Mouse (Mus musculus) midbrain, embryonic 16.5 days (tissue): Measurements from ENCODE around the gene Xrcc5. TPM values are rescaled to one million over a fixed set of nuclear protein-coding genes. Genes with fewer than 3 reads are reported as not detected.

Experiments
- ATAC-seq: fragments of 200-750 bp; cut with Nextera tagmentation; 2 replicates; pipeline ENCODE4 v1.8.0; 2017; ENCODE audit warnings: moderate TSS enrichment
- H3K27ac ChIP-seq: fragments of 300-500 bp; sonication (generic); 2 replicates; pipeline ENCODE4 v1.5.1; 2014; ENCODE audit warnings: mild to moderate bottlenecking, low read length, mixed read lengths
- H3K27me3 ChIP-seq: fragments of 300-500 bp; sonication (generic); 2 replicates; pipeline ENCODE4 v1.6.1; 2014; ENCODE audit warnings: low read depth, low read length, mixed read lengths; ENCODE audit not compliant: control insufficient read depth, insufficient read depth
- H3K36me3 ChIP-seq: fragments of 300-500 bp; sonication (generic); 2 replicates; pipeline ENCODE4 v1.6.1; 2014; ENCODE audit warnings: mild to moderate bottlenecking, low read length, moderate library complexity, mixed read lengths; ENCODE audit not compliant: control insufficient read depth, insufficient read depth
- H3K4me1 ChIP-seq: fragments of 300-500 bp; sonication (generic); 2 replicates; pipeline ENCODE4 v1.6.1; 2014; ENCODE audit warnings: mild to moderate bottlenecking, low read length, mixed read lengths; ENCODE audit not compliant: control insufficient read depth, insufficient read depth
- H3K4me2 ChIP-seq: fragments of 300-500 bp; sonication (generic); 2 replicates; pipeline ENCODE4 v1.6.1; 2014; ENCODE audit warnings: mild to moderate bottlenecking, low read length, mixed read lengths
- H3K4me3 ChIP-seq: fragments of 300-500 bp; sonication (generic); 2 replicates; pipeline ENCODE4 v1.5.1; 2014; ENCODE audit warnings: low read depth, mild to moderate bottlenecking, low read length, moderate library complexity, mixed read lengths
- H3K9ac ChIP-seq: fragments of 300-500 bp; sonication (generic); 2 replicates; pipeline ENCODE4 v1.6.1; 2014; ENCODE audit warnings: low read depth, low read length, mixed read lengths
- H3K9me3 ChIP-seq: fragments of 300-500 bp; sonication (generic); replicated peaks from 2 replicates; pipeline ENCODE4 v1.6.1; 2014; ENCODE audit warnings: mild to moderate bottlenecking, low read length, mixed read lengths; ENCODE audit not compliant: control insufficient read depth, poor library complexity, severe bottlenecking
- WGBS: fragments of 180-500 bp; shearing (Covaris S2); extraction: QIAGEN DNeasy Blood & Tissue Kit; methylation state at CpG from one replicate; pipeline ENCODE4 v1.1.7; 2014; 5-methylcytosine and 5-hydroxymethylcytosine counted together
- polyA plus RNA-seq: library from polyadenylated mRNA; unstranded; fragments of >200 nt; fragmentation: Nextera tagmentation; extraction: Ambion mirVana; gene quantifications from 2 replicates; pipeline ENCODE4 v1.2.1, GENCODE M21; 2015

The Xrcc5 gene
- 12.9 and 14.7 TPM in 2 replicates for polyA plus RNA-seq

DNA sequence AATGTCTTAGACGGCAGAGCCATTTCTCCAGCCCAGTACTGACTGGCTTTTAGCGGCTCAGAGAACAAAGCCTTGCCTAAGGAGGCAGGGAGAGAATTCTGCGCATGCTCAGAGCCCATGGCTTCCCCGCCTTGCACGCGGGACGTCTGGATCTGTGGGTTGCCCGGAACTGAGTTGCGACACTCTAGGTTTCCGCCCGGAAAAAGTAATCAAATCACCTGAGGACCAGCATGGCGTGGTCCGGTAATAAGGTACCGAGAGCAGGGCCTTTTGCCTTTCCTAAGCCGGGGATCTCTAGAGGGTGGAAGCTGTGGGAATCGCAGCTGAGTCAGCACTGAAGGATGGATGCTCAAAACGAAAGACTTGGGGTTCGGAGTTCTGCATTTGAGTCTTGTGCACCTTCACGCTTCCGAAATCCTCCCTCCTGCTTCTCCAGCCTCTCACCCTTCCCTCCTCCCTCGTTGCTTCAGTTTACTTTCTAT is at the start of gene Xrcc5:
Xrcc5 (plus strand) TSS at position 105 of the 482 bp plus-strand sequence.
- H3K4me1 ChIP-seq = peaks cover 6% of the 10 kb centered on the region
- ATAC-seq = peak; percentile 99
- no peaks in the 10 kb centered on the region for H3K27me3 ChIP-seq
- peak within 1 kb of the TSS; percentile 65 for H3K4me3 ChIP-seq
- H3K9ac ChIP-seq = peak within 1 kb of the TSS; percentile 77
- H3K27ac ChIP-seq = peak within 1 kb of the TSS; percentile 90
- no peaks in the 10 kb centered on the region for H3K36me3 ChIP-seq
- peak within 1 kb of the TSS; percentile 71 for H3K4me2 ChIP-seq
- no peaks in the 10 kb centered on the region for H3K9me3 ChIP-seq
- WGBS = under 1% methylated on average over 21 of the region's 21 CpGs

DNA sequence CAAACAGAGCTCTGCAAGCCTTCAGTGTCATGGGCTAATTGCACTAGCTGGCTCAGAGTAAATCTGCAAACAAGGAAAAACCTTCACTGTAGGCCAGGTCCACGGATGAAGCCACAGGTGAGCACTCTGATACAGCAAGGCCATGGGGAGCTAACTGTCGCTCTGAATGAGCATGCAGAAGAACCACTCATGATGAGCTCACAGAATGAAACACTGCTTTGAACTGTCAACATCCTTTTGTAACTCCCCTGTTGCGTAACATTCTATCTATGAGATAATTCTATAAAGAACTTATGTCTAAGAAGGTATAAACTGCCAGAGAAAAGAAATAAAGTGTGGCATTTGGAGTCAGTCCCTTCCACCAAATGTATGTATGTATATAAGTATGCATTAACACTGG is 44.1 kb upstream of the Xrcc5 start:
- 95% methylated on average over 3 of the region's 3 CpGs for WGBS
- H3K4me1 ChIP-seq = no peaks in the 10 kb centered on the region
- no peak overlapping the region for H3K27ac ChIP-seq
- H3K9ac ChIP-seq = no peak overlapping the region
- H3K9me3 ChIP-seq = no peaks in the 10 kb centered on the region
- no peak for ATAC-seq
- H3K27me3 ChIP-seq = no peaks in the 10 kb centered on the region
- peaks cover 2% of the 10 kb centered on the region; the same call in 1 of the 2 replicates for H3K36me3 ChIP-seq
- H3K4me3 ChIP-seq = no peak overlapping the region
- no peak overlapping the region for H3K4me2 ChIP-seq

DNA sequence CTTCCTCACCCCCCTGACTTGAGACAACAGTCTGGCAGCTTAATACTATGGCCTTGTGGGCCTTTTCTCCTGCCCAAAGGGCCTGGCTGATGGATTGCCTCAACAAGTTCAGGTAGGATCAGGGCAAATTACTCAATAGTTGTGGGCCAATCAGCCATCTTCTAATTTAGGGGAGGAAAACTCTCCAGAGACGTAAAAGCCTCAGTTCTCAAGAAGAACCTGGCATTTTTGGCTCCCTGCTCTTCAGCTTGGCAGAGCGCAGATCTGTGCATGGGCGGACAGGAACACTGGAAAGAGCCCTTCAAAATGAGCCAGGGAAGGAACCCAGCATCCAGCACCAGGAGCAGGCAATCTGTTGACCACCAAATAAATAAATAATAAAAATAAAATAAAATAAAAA is 29.1 kb upstream of the Xrcc5 start:
- H3K27ac ChIP-seq = no peak overlapping the region
- no peak overlapping the region for H3K9ac ChIP-seq
- H3K36me3 ChIP-seq = no peaks in the 10 kb centered on the region
- H3K4me3 ChIP-seq = no peak overlapping the region
- H3K4me1 ChIP-seq = no peaks in the 10 kb centered on the region
- ATAC-seq = no peak
- no peaks in the 10 kb centered on the region for H3K27me3 ChIP-seq
- no peaks in the 10 kb centered on the region for H3K9me3 ChIP-seq
- no peak overlapping the region for H3K4me2 ChIP-seq
- 89% methylated on average over 3 of the region's 3 CpGs for WGBS

DNA sequence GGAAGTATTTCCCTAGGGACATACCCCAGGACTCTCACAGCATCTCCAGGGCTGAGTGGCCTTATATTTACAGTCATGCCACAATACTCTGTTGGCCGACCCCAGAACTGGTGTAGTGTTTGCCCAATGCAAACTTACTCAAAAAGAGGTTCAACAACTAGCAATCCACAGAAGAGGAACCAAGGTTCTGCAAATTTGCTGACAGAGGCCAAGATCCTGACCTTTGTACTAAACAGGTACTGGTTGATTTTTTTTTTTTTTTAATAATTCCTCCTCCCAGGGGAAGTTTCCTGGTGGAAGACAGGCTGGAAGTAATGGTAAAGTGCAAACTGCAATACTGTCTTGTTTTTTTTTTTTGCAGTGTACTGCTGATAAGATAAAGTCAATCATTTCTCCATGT is 24.6 kb upstream of the Xrcc5 start:
- no peak overlapping the region for H3K4me2 ChIP-seq
- no peaks in the 10 kb centered on the region for H3K27me3 ChIP-seq
- 84% methylated on average over 1 of the region's 1 CpGs for WGBS
- peaks cover 22% of the 10 kb centered on the region for H3K4me1 ChIP-seq
- H3K9ac ChIP-seq = no peak overlapping the region
- no peak for ATAC-seq
- no peak overlapping the region for H3K4me3 ChIP-seq
- no peaks in the 10 kb centered on the region for H3K36me3 ChIP-seq
- H3K27ac ChIP-seq = no peak overlapping the region
- no peaks in the 10 kb centered on the region for H3K9me3 ChIP-seq

DNA sequence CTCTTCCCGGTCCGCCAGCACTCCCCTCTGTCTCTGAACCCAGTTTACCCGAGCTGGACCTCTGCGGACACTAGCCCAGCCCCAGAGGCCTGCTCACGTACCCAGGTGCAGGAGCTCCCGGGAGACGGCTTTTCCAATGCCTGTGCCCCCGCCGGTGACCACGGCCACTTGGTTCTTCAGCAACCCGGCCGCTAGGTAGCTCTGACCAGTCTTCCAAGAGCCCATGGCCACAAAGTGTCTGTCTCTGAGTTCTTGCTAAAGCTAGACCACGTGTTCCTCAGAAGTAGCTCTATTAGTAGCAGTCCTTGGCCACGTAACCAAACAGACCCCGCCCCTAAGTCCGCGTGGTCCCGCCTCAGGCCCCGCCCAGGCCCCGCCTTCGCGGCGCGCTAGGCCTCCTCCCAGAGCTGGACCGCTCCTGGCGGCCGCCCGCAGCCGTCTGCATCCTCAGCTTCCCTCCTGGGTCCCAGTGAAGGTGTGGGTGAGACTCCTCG is 23.2 kb upstream of the Xrcc5 start, which contains the start of the genes Pecr and Tmem169:
Pecr (minus strand) TSS at position 323 of the 494 bp plus-strand sequence.
Tmem169 (plus strand) TSS at position 378 of the 494 bp plus-strand sequence.
- Histone ChIP-seq H3K27me3 (no peaks in the 10 kb centered on the region), H3K27ac (peak within 1 kb of the TSS; percentile 85), H3K4me3 (peak within 1 kb of the TSS; percentile 52), H3K4me2 (peak within 1 kb of the TSS; percentile 91), H3K4me1 (peaks cover 22% of the 10 kb centered on the region), H3K9me3 (no peaks in the 10 kb centered on the region), H3K36me3 (no peaks in the 10 kb centered on the region), H3K9ac (peak within 1 kb of the TSS; percentile 73)
- peak; percentile 98 for ATAC-seq
- WGBS = under 1% methylated on average over 30 of the region's 30 CpGs

DNA sequence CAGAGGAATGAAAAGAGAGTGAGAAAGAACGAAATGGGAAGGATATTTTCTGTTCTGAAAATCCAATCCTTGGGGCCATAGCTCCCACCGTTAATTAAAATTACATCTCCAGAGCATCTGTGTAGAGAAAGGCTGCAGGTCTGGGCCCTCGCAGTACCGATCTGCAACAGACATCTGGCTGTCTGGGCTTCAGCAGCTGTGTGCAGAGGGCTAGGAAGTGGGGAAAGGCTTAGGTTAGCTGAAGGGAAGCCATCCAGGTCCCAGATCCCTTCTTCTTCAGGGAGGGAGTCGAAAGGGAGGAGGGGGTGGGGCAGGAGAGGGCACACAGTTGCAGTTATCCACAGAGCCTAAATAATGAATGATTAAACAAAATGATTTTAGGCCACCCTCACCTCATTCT is 22.7 kb upstream of the Xrcc5 start:
- Histone ChIP-seq H3K4me3 (peak overlapping the region; percentile 52), H3K27ac (peak overlapping the region; percentile 85), H3K27me3 (no peaks in the 10 kb centered on the region), H3K4me1 (peaks cover 22% of the 10 kb centered on the region), H3K9ac (peak overlapping the region; percentile 73), H3K36me3 (no peaks in the 10 kb centered on the region), H3K9me3 (no peaks in the 10 kb centered on the region), H3K4me2 (peak overlapping the region; percentile 91)
- ATAC-seq = peak; percentile 82
- WGBS = 4% methylated on average over 5 of the region's 5 CpGs

DNA sequence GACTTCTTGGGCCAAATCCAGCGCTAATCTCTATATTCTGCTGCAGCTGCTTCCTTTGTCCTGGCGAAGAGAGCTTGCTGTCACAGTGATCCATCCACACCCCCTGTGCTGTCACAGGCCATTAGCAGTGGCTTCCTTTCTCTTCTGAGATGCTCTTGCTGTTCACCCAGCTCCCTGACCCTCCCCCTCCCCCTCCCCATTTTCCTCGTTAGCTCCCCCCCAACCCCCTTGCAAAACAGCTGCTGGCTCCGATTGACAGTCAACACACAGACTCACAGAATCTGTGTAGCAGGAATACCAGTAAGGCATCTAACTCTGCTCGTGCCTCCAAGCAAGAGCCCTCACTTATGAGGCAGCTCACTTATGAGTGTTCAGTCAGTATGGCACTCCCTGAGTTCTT is 20.3 kb upstream of the Xrcc5 start:
- Histone ChIP-seq H3K27ac (peak overlapping the region; percentile 85), H3K9ac (0 out of 2 replicates have a peak overlapping the region, but pooled peaks have one; percentile 20), H3K36me3 (no peaks in the 10 kb centered on the region), H3K9me3 (no peaks in the 10 kb centered on the region), H3K4me1 (peaks cover 22% of the 10 kb centered on the region), H3K4me2 (peak overlapping the region; percentile 91), H3K27me3 (no peaks in the 10 kb centered on the region), H3K4me3 (0 out of 2 replicates have a peak overlapping the region, but pooled peaks have one; percentile 3)
- peak; percentile 40; the same call in 1 of the 2 replicates for ATAC-seq
- WGBS = 7% methylated on average over 5 of the region's 5 CpGs

DNA sequence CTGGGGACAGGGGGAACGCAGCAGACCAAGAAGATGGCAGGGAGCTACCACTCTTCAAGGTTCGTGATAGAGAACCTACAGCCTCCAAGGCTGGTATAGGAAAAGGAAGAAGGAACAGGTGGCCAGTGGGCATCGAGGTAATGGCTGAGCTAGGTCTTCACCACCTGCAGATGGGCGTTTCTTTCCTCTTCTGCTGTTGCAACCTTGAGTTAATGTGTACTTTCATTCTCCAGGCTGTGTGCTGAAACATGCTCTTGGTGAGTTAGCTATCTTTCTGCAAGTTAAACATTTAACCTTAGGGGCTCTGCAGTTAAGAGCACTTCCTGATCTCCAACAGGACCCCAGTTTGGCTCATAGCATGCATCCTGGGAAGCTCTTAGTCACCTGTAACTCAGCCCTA is 19.3 kb upstream of the Xrcc5 start:
- H3K4me3 ChIP-seq = no peak overlapping the region
- 97% methylated on average over 4 of the region's 4 CpGs for WGBS
- H3K4me1 ChIP-seq = peaks cover 22% of the 10 kb centered on the region
- ATAC-seq = no peak
- no peaks in the 10 kb centered on the region for H3K9me3 ChIP-seq
- H3K27me3 ChIP-seq = no peaks in the 10 kb centered on the region
- H3K9ac ChIP-seq = no peak overlapping the region
- H3K27ac ChIP-seq = no peak overlapping the region
- no peaks in the 10 kb centered on the region for H3K36me3 ChIP-seq
- H3K4me2 ChIP-seq = no peak overlapping the region

DNA sequence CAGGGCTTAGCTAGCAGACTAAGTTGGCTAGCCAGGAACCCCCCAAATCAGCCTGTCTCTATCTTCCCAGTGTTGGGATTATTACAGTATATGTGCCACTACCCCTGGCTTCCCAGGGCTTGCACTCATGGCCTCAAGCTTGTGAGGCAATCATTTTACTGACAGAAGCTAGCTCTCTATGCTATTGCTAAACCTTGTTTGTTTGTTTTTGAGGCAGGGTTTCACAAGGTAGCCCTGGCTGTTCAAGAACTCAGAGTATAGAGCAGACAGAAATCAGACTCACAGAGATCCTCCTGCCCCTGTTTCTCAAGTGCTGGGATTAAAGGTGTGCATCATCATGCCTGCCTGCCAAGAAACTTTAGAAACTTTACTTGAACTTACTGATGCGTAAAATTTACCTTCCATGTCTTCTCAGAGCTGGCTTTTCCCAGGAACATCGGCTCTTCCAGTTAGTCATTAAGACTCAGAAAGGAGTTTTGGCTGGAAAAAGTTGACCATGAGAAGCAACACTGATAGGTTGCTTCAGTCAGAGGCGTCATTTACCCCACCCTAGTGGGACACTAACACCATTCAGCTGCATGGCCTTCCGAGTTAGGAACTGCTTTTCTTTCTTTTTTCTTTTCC is 18.6 kb upstream of the Xrcc5 start:
- H3K36me3 ChIP-seq = no peaks in the 10 kb centered on the region
- H3K4me2 ChIP-seq = no peak overlapping the region
- H3K9me3 ChIP-seq = no peaks in the 10 kb centered on the region
- no peak overlapping the region for H3K4me3 ChIP-seq
- peaks cover 20% of the 10 kb centered on the region for H3K4me1 ChIP-seq
- WGBS = 92% methylated on average over 4 of the region's 4 CpGs
- H3K27me3 ChIP-seq = no peaks in the 10 kb centered on the region
- no peak overlapping the region for H3K9ac ChIP-seq
- ATAC-seq = no peak
- no peak overlapping the region for H3K27ac ChIP-seq
